Mouse (Mus musculus) intestine, embryonic 16.5 days (tissue): ENCODE measurements around the gene Larp7. TPM values are rescaled to one million over a fixed set of nuclear protein-coding genes. Genes with fewer than 3 reads are reported as not detected.

Experiments
- ATAC-seq: fragments of 200-750 bp; cut with Nextera tagmentation; 2 replicates; pipeline ENCODE4 v1.8.0; 2017; ENCODE audit warnings: moderate TSS enrichment, moderate library complexity
- H3K27ac ChIP-seq: fragments of 300-500 bp; sonication (generic); 2 replicates; pipeline ENCODE4 v1.5.1; 2014; ENCODE audit warnings: mild to moderate bottlenecking, low read length
- H3K27me3 ChIP-seq: fragments of 300-500 bp; sonication (generic); replicated peaks from 2 replicates; pipeline ENCODE4 v1.6.1; 2014; ENCODE audit warnings: low read length, control low read depth, mixed read lengths; ENCODE audit not compliant: control insufficient read depth, insufficient read depth
- H3K36me3 ChIP-seq: fragments of 300-500 bp; sonication (generic); 2 replicates; pipeline ENCODE4 v1.6.1; 2014; ENCODE audit warnings: low read length, control low read depth; ENCODE audit not compliant: control insufficient read depth, insufficient read depth
- H3K4me1 ChIP-seq: fragments of 300-500 bp; sonication (generic); 2 replicates; pipeline ENCODE4 v1.6.1; 2014; ENCODE audit warnings: low read length, control low read depth, mixed read lengths; ENCODE audit not compliant: control insufficient read depth, insufficient read depth
- H3K4me2 ChIP-seq: fragments of 300-500 bp; sonication (generic); 2 replicates; pipeline ENCODE4 v1.6.1; 2014; ENCODE audit warnings: low read depth, low read length, control low read depth
- H3K4me3 ChIP-seq: fragments of 300-500 bp; sonication (generic); 2 replicates; pipeline ENCODE4 v1.5.1; 2014; ENCODE audit warnings: mild to moderate bottlenecking, low read length
- H3K9ac ChIP-seq: fragments of 300-500 bp; sonication (generic); 2 replicates; pipeline ENCODE4 v1.6.1; 2014; ENCODE audit warnings: low read depth, low read length
- H3K9me3 ChIP-seq: fragments of 300-500 bp; sonication (generic); 2 replicates; pipeline ENCODE4 v1.6.1; 2016; ENCODE audit warnings: low read length, control low read depth; ENCODE audit not compliant: control insufficient read depth
- WGBS: fragments of 180-500 bp; shearing (Covaris S2); extraction: QIAGEN DNeasy Blood & Tissue Kit; methylation state at CpG from one replicate; pipeline ENCODE4 v1.1.7; 2014; 5-methylcytosine and 5-hydroxymethylcytosine counted together
- polyA plus RNA-seq: library from polyadenylated mRNA; unstranded; fragments of >200 nt; fragmentation: Nextera tagmentation; extraction: Ambion mirVana; gene quantifications from 2 replicates; pipeline ENCODE4 v1.2.1, GENCODE M21; 2015

Larp7 gene
- polyA plus RNA-seq, 1 experiment from 2014 or later, result 46.7 TPM

GRCm38 (mm10) chr3:127547882-127548281, 5.3 kb downstream of the Larp7 start:
- no peak for ATAC-seq
- Histone ChIP-seq H3K27ac (no peak overlapping the region), H3K36me3 (peaks cover 6% of the 10 kb centered on the region; the same call in 1 of the 2 replicates), H3K4me2 (no peak overlapping the region), H3K27me3 (no peaks in the 10 kb centered on the region), H3K9ac (no peak overlapping the region), H3K9me3 (no peaks in the 10 kb centered on the region), H3K4me3 (no peak overlapping the region), H3K4me1 (peaks cover 3% of the 10 kb centered on the region; the same call in 1 of the 2 replicates)
- 40% methylated on average over 5 of the region's 5 CpGs for WGBS

GRCm38 (mm10) chr3:127544610-127545121, 8.5 kb downstream of the Larp7 start:
- WGBS, result 34% methylated on average over 5 of the region's 5 CpGs
- Histone ChIP-seq H3K9ac (no peak overlapping the region), H3K27ac (no peak overlapping the region), H3K27me3 (no peaks in the 10 kb centered on the region), H3K36me3 (peaks cover 6% of the 10 kb centered on the region; the same call in 1 of the 2 replicates), H3K4me2 (no peak overlapping the region), H3K4me1 (no peaks in the 10 kb centered on the region), H3K4me3 (no peak overlapping the region), H3K9me3 (no peaks in the 10 kb centered on the region)
- ATAC-seq, result no peak

GRCm38 (mm10) chr3:127543976-127544375, 9.2 kb downstream of the Larp7 start:
- Histone ChIP-seq H3K4me3 (no peak overlapping the region), H3K9me3 (no peaks in the 10 kb centered on the region), H3K27ac (no peak overlapping the region), H3K4me1 (no peaks in the 10 kb centered on the region), H3K9ac (no peak overlapping the region), H3K27me3 (no peaks in the 10 kb centered on the region), H3K36me3 (peaks cover 6% of the 10 kb centered on the region; the same call in 1 of the 2 replicates), H3K4me2 (no peak overlapping the region)
- no peak for ATAC-seq
- WGBS, result 84% methylated on average over 4 of the region's 4 CpGs

GRCm38 (mm10) chr3:127539193-127539592, 14.0 kb downstream of the Larp7 start:
- Histone ChIP-seq H3K9me3 (no peaks in the 10 kb centered on the region), H3K9ac (no peak overlapping the region), H3K27ac (no peak overlapping the region), H3K4me3 (no peak overlapping the region), H3K4me1 (no peaks in the 10 kb centered on the region), H3K27me3 (no peaks in the 10 kb centered on the region), H3K36me3 (no peaks in the 10 kb centered on the region), H3K4me2 (no peak overlapping the region)
- ATAC-seq, result no peak
- WGBS, result 83% methylated on average over 6 of the region's 6 CpGs

- 14% methylated on average over 4 of the region's 4 CpGs for WGBS
- no peak overlapping the region for H3K27ac ChIP-seq
- H3K9me3 ChIP-seq, result no peaks in the 10 kb centered on the region
- H3K36me3 ChIP-seq, result no peaks in the 10 kb centered on the region
- peak; percentile 83 for ATAC-seq
- H3K4me1 ChIP-seq, result no peaks in the 10 kb centered on the region
- no peak overlapping the region for H3K4me3 ChIP-seq
- no peak overlapping the region for H3K9ac ChIP-seq
- H3K27me3 ChIP-seq, result no peaks in the 10 kb centered on the region
- H3K4me2 ChIP-seq, result no peak overlapping the region
Observed at GRCm38 (mm10) chr3:127530293-127530692, 22.9 kb downstream of the Larp7 start.

- 89% methylated on average over 4 of the region's 4 CpGs for WGBS
- Histone ChIP-seq H3K36me3 (no peaks in the 10 kb centered on the region), H3K9ac (no peak overlapping the region), H3K4me3 (no peak overlapping the region), H3K4me1 (no peaks in the 10 kb centered on the region), H3K27me3 (no peaks in the 10 kb centered on the region), H3K4me2 (no peak overlapping the region), H3K27ac (no peak overlapping the region), H3K9me3 (no peaks in the 10 kb centered on the region)
- no peak for ATAC-seq
Observed at GRCm38 (mm10) chr3:127529824-127530223, 23.3 kb downstream of the Larp7 start.

DNA sequence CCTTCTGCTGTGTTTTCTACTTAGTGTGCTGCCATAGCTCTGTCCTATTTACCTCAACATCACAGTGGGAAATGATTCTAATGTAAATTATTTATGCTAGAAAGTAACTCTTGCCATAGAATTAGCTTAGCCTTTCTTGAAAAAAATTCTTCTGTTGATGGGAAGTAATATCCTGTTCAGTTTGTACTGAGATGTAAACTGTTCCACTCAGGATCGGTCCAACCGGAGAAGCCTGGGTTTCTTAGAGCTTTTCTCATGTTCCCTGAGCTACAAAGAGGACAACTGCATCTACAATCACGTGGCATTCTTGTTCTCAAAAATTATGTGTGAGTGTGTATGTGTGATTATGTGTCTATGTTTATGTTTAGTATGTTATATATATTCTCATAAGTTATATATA, 23.9 kb downstream of the Larp7 start:
- Histone ChIP-seq H3K4me1 (no peaks in the 10 kb centered on the region), H3K9me3 (no peaks in the 10 kb centered on the region), H3K36me3 (no peaks in the 10 kb centered on the region), H3K27ac (no peak overlapping the region), H3K9ac (no peak overlapping the region), H3K4me2 (no peak overlapping the region), H3K27me3 (no peaks in the 10 kb centered on the region), H3K4me3 (no peak overlapping the region)
- WGBS, result 69% methylated on average over 3 of the region's 3 CpGs
- ATAC-seq, result peak; percentile 61

GRCm38 (mm10) chr3:127527465-127528034, 25.6 kb downstream of the Larp7 start:
- no peak for ATAC-seq
- Histone ChIP-seq H3K9me3 (no peaks in the 10 kb centered on the region), H3K27me3 (no peaks in the 10 kb centered on the region), H3K4me1 (no peaks in the 10 kb centered on the region), H3K27ac (no peak overlapping the region), H3K36me3 (no peaks in the 10 kb centered on the region), H3K4me3 (no peak overlapping the region), H3K4me2 (no peak overlapping the region), H3K9ac (no peak overlapping the region)
- WGBS, result 76% methylated on average over 5 of the region's 5 CpGs

DNA sequence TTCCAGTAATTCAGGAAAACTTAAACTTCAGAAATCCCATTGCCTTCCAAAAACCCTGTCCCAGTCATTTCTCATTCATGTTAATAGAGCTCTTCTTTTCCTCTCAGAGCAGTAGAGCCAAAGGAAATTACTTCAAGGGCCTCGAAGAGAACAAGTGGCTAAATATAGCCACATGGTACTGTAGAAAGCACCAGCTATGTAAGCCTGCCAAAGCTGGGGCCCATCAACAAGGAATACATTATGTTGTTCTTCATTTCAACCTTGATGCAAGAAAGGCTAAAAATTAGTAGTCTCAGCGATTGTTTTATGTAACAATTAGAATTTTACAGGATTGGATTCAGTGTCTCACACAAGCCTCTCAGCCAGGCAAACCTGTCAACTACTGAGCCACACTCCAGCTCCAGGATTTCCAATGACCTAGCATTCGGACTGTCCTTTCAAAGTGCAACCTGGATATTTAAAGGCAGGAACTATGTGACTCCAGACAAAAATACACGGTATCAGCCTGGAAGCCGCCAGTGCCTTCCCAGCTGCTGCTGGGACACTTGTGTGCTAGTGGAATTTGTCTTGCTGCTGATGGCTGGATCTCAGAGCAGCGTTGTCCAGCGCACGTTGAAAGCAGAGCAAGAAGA, 27.8 kb downstream of the Larp7 start:
- Histone ChIP-seq H3K4me3 (no peak overlapping the region), H3K4me1 (no peaks in the 10 kb centered on the region), H3K9me3 (no peaks in the 10 kb centered on the region), H3K36me3 (no peaks in the 10 kb centered on the region), H3K4me2 (no peak overlapping the region), H3K27ac (no peak overlapping the region), H3K27me3 (no peaks in the 10 kb centered on the region), H3K9ac (no peak overlapping the region)
- no peak for ATAC-seq
- 68% methylated on average over 8 of the region's 8 CpGs for WGBS
